Mouse (Mus musculus): ENCODE measurements around the gene Ssxa1.
"Not testable (repeated sequence)": the region's sequence is repeated elsewhere in the genome, so short reads cannot be mapped to it uniquely, and the experiment has no call there.

Ssxa1 gene

DNA sequence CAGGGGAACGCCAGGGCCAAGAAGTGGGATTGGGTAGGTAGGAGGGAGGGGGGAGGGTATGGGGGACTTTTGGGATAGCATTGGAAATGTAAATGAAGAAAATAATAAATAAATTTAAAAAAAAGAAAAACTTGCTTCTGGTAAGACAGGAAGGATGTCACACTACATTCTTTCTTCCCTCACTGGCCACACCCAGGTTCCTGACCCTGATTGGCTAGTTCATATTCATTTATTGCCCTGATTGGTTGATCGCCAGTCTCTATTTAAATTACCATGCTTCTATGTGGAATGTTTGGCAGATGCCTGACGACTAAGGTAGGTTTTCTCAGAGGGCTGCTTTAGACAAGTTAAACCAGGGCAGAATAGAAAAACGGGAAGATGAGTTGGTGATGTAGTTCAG lies at the start of gene Ssxa1:
Gene Ssxa1 (plus strand): TSS at position 301 of the 400 bp plus-strand sequence.
- no peak for DNase-seq (ENCODE audit: low spot score in 2 of 2)

- DNase-seq (ENCODE audit: low spot score in 2 of 2), result no peak
These were observed 47.5 kb upstream of the Ssxa1 start, which contains the start of gene Spaca5 for GRCm38 (mm10) chrX:21068106-21068505. Gene Spaca5, plus strand, starts transcription at chrX:21068406.

GRCm38 (mm10) chrX:21088645-21088982 lies 27.0 kb upstream of the Ssxa1 start:
- DNase-seq (ENCODE audit: low spot score in 2 of 2), result no peak

GRCm38 (mm10) chrX:21088983-21089866 lies 26.4 kb upstream of the Ssxa1 start, which contains the start of gene Zfp300:
Gene Zfp300, minus strand, starts transcription at chrX:21089527.
- DNase-seq (ENCODE audit: low spot score in 2 of 2), result peak; percentile 22 to 49

DNA sequence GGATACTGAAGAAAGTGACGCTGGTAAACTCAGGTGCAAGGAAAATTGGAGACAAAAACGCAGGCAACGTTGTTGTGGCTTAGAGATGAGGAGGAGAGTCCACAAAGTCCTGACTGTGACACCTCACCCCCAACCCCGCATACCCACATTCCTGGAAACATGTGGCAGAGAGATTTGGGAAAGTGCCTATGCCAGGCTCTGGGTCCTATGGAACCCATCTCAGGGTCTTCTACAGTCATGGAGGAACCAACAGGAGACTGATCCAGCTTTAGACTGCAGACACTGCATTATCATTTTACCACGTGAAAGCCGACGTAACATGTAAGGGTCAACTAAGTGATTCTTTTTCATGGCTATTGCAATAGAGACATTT lies 25.8 kb upstream of the Ssxa1 start:
- DNase-seq (ENCODE audit: low spot score in 2 of 2), result peak in 1 of 2 experiments; percentile 2

DNA sequence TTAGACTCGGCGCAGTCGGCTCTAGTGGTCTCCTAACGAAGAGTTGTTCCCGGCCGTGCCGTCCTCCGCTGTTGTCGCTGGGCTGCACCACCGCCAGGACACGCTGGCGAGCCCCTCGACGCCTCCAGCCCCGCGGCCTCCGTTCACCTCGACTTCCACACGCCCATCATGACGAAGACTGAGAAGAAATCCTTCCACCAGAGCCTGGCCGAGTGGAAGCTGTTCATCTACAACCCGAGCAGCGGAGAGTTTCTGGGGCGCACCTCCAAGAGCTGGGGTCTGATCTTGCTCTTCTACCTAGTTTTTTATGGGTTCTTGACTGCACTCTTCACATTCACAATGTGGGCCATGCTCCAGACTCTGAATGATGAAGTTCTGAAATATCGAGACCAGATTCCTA lies 31.1 kb downstream of the Ssxa1 start:
- DNase-seq (ENCODE audit: low spot score in 2 of 2), result not testable (repeated sequence)

All from frontal cortex, postnatal 25 days (tissue).